Mouse (Mus musculus) kidney, adult 2 months (tissue): ENCODE results near the gene Prpsap1. TPM values are rescaled to one million over a fixed set of nuclear protein-coding genes. Genes with fewer than 3 reads are reported as not detected.
"Not testable (repeated sequence)": the region's sequence is repeated elsewhere in the genome, so short reads cannot be mapped to it uniquely, and the experiment has no call there.

Source experiments
- DNase-seq: peaks from one replicate; pipeline ENCODE4 v3.0.0; 2021
- H3K27ac ChIP-seq: fragments of 200-500 bp; 2 replicates; pipeline ENCODE4 v1.5.1; 2012; ENCODE audit warnings: low read depth, low read length, control low read depth, inconsistent platforms; ENCODE audit not compliant: insufficient read depth
- H3K27me3 ChIP-seq: fragments of 200-500 bp; replicated peaks from 2 replicates; pipeline ENCODE4 v1.6.1; 2012; ENCODE audit warnings: mild to moderate bottlenecking, moderate library complexity, low read length, inconsistent platforms; ENCODE audit not compliant: control insufficient read depth, insufficient read depth
- H3K36me3 ChIP-seq: fragments of 200-500 bp; 2 replicates; pipeline ENCODE4 v1.6.1; 2012; ENCODE audit warnings: mild to moderate bottlenecking, moderate library complexity, low read length, inconsistent platforms; ENCODE audit not compliant: control insufficient read depth, insufficient read depth
- H3K4me1 ChIP-seq: fragments of 200-500 bp; 2 replicates; pipeline ENCODE4 v1.6.1; 2011; ENCODE audit warnings: low read length; ENCODE audit not compliant: control insufficient read depth, insufficient read depth
- H3K4me3 ChIP-seq: fragments of 200-500 bp; 2 replicates; pipeline ENCODE4 v1.5.1; 2011; ENCODE audit warnings: mild to moderate bottlenecking, low read depth, low read length, control low read depth; ENCODE audit not compliant: insufficient read depth
- CTCF ChIP-seq: fragments of 200-500 bp; conservative IDR thresholded peaks from 2 replicates; pipeline ENCODE4 v1.5.1; 2011; ENCODE audit warnings: low read depth, mild to moderate bottlenecking, control low read depth, low read length, moderate library complexity, mixed read lengths; ENCODE audit not compliant: insufficient read depth, insufficient read length
- POLR2A ChIP-seq: fragments of 200-500 bp; IDR thresholded peaks from one replicate; pipeline ENCODE4 v1.6.1; 2011; ENCODE audit warnings: low read depth, low read length, control low read depth
- WGBS: fragments of 180-500 bp; shearing (Covaris S2); methylation state at CpG from one replicate; pipeline ENCODE4 v1.1.7; 2018; 5-methylcytosine and 5-hydroxymethylcytosine counted together
- polyA plus RNA-seq: library from polyadenylated mRNA; depleted of rRNA; stranded (reverse); fragments of >200 nt; gene quantifications from 2 replicates; pipeline ENCODE4 v1.2.3, GENCODE M21; 2012

Prpsap1 gene
- polyA plus RNA-seq, 1 experiment: 87.5 TPM

- 75% methylated on average over 10 of the region's 10 CpGs for WGBS
- no peaks in the 10 kb centered on the region for H3K4me1 ChIP-seq
- no peak overlapping the region for H3K4me3 ChIP-seq
- peaks cover 6% of the 10 kb centered on the region for H3K36me3 ChIP-seq
- no peaks in the 10 kb centered on the region for H3K27me3 ChIP-seq
- peak; percentile 82 for DNase-seq
- no peak for TF ChIP-seq CTCF
- TF ChIP-seq POLR2A: no peak
- peak overlapping the region; percentile 35 for H3K27ac ChIP-seq
These were observed 18.0 kb downstream of the Prpsap1 start for GRCm38 (mm10) chr11:116476041-116476440.

GRCm38 (mm10) chr11:116472275-116472674 is 21.7 kb downstream of the Prpsap1 start:
- DNase-seq: peak; percentile 35
- WGBS: 66% methylated on average over 4 of the region's 4 CpGs
- no peak overlapping the region for H3K4me3 ChIP-seq
- H3K4me1 ChIP-seq: peaks cover 5% of the 10 kb centered on the region; the same call in 1 of the 2 replicates
- H3K27ac ChIP-seq: no peak overlapping the region
- no peaks in the 10 kb centered on the region for H3K27me3 ChIP-seq
- H3K36me3 ChIP-seq: peaks cover 5% of the 10 kb centered on the region
- TF ChIP-seq CTCF (no peak), POLR2A (no peak)

GRCm38 (mm10) chr11:116470896-116471295 is 23.1 kb downstream of the Prpsap1 start:
- Histone ChIP-seq H3K4me3 (no peak overlapping the region), H3K27ac (no peak overlapping the region), H3K36me3 (peaks cover 2% of the 10 kb centered on the region; the same call in 1 of the 2 replicates), H3K27me3 (no peaks in the 10 kb centered on the region), H3K4me1 (peaks cover 5% of the 10 kb centered on the region; the same call in 1 of the 2 replicates)
- peak; percentile 24 for DNase-seq
- WGBS: 73% methylated on average over 4 of the region's 4 CpGs
- no peak for TF ChIP-seq CTCF
- no peak for TF ChIP-seq POLR2A

GRCm38 (mm10) chr11:116470249-116470648 is 23.8 kb downstream of the Prpsap1 start:
- WGBS: 73% methylated on average over 3 of the region's 3 CpGs
- Histone ChIP-seq H3K27ac (no peak overlapping the region), H3K4me1 (peaks cover 5% of the 10 kb centered on the region; the same call in 1 of the 2 replicates), H3K36me3 (peaks cover 2% of the 10 kb centered on the region; the same call in 1 of the 2 replicates), H3K4me3 (no peak overlapping the region), H3K27me3 (no peaks in the 10 kb centered on the region)
- DNase-seq: peak; percentile 80
- TF ChIP-seq POLR2A (no peak), CTCF (no peak)

- DNase-seq, H3K4me3 ChIP-seq, H3K36me3 ChIP-seq, H3K27ac ChIP-seq, H3K27me3 ChIP-seq, H3K4me1 ChIP-seq: not testable (repeated sequence)
- 65% methylated on average over 3 of the region's 3 CpGs for WGBS
These were observed 25.7 kb downstream of the Prpsap1 start for GRCm38 (mm10) chr11:116468338-116468737.

- TF ChIP-seq CTCF (no peak), POLR2A (no peak)
- 65% methylated on average over 20 of the region's 20 CpGs for WGBS
- Histone ChIP-seq H3K27me3 (no peaks in the 10 kb centered on the region), H3K27ac (no peak within 1 kb of the TSS), H3K36me3 (no peaks in the 10 kb centered on the region), H3K4me1 (peaks cover 7% of the 10 kb centered on the region; the same call in 1 of the 2 replicates), H3K4me3 (no peak within 1 kb of the TSS)
- no peak for DNase-seq
These were observed 27.9 kb downstream of the Prpsap1 start, which contains the start of gene Qrich2 for GRCm38 (mm10) chr11:116466141-116466540. Gene Qrich2, minus strand, starts transcription at chr11:116466241.

- Histone ChIP-seq H3K27me3 (no peaks in the 10 kb centered on the region), H3K36me3 (no peaks in the 10 kb centered on the region), H3K4me1 (peaks cover 3% of the 10 kb centered on the region; the same call in 1 of the 2 replicates), H3K27ac (no peak overlapping the region), H3K4me3 (no peak overlapping the region)
- 2% methylated on average over 2 of the region's 2 CpGs for WGBS
- peak; percentile 88 for TF ChIP-seq CTCF
- no peak for TF ChIP-seq POLR2A
- DNase-seq: peak; percentile 86
These were observed 30.2 kb downstream of the Prpsap1 start for GRCm38 (mm10) chr11:116463833-116464232.
